Comparison of ENCODE assay signal across 11 mouse cellular contexts in the genomic region with DNA sequence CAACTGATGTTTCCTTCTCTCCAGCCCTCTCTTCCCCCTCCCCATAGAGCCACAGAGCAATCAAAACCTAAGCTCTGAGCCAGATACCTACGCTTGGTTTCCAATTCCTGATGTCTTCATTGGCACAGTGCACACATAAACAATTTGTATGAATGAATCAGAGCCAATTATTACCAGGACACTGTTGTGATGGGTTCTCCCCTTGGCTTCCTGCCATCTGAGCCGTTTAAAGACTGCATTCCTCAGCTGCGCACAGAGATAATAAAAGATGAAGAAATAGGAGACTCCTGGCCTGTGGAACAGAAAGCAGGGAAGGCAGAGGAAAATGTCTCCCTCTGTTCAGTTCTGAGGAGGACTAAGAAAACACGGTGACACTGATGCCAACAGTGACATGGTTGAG. TPM values are rescaled to one million over a fixed set of nuclear protein-coding genes. Genes with fewer than 3 reads are reported as not detected.
DNase-seq lines count a peak whose midpoint lies in the region.
"Had no signal": no experiment of that assay in that cellular context is flagged by ENCODE, and none has a peak within 500 bp of the region (broad histone marks: within the 10 kb centered on the region; RNA-seq: fewer than 3 reads in every experiment).

No protein-coding gene starts in this region.

- intact Hi-C loops in left cerebral cortex, postnatal 4 days (cut with DNase I): no loop called here
- intact Hi-C loops in left cerebral cortex, postnatal 36 days (cut with DNase I): no loop called here

- DNase-seq in cerebellum, postnatal 14 days: peak; percentile 58 to 61
- no peak for DNase-seq in cerebellum, postnatal 36 days
- DNase-seq in left cerebral cortex, postnatal 4 days: peak; percentile 57
- DNase-seq in left cerebral cortex, postnatal 36 days (ENCODE audit: low spot score in 2 of 2): no peak
- peak; percentile 6 for DNase-seq in NIH3T3 (ENCODE audit: low read depth)
- DNase-seq in layer of hippocampus, postnatal 36 days: peak; percentile 8 to 18
- no peak for DNase-seq in frontal cortex, postnatal 14 days (ENCODE audit: low spot score in 2 of 2)
- DNase-seq in yolk sac, embryonic 10.5 days (ENCODE audit: low spot score): no peak

RNA-seq across cellular contexts. Expression of gene Gm4894, which starts 25.6 kb away (rescaled TPM):
- total RNA-seq in left cerebral cortex, postnatal 4 days (2021): not detected
- total RNA-seq in left cerebral cortex, postnatal 36 days (2021): not detected
- total RNA-seq in layer of hippocampus, postnatal 36 days (2021): not detected
- total RNA-seq: gastrocnemius, adult 8-10 months; hematopoietic stem cell, adult 5-6 weeks; layer of hippocampus, postnatal 14 days had no signal

Comparison
In these comparisons a context has a peak if more than half of its experiments do, and no peak if none do; other contexts are left out.
1. DNase-seq: peak in cerebellum, postnatal 14 days (2 of 2), left cerebral cortex, postnatal 4 days (single experiment), NIH3T3 (single experiment) and layer of hippocampus, postnatal 36 days (2 of 2); none in cerebellum, postnatal 36 days (0 of 2), left cerebral cortex, postnatal 36 days (0 of 2), frontal cortex, postnatal 14 days (0 of 2) and yolk sac, embryonic 10.5 days (single experiment).